Mouse (Mus musculus): Measurements from ENCODE around the gene Trp53inp2. TPM values are rescaled to one million over a fixed set of nuclear protein-coding genes. Genes with fewer than 3 reads are reported as not detected.
A peak's percentile ranks its signal among the peaks of the same experiment; 100 is the strongest.

Trp53inp2 gene
- polyA plus RNA-seq, 1 experiment from 2014 or later: 136 TPM

DNA sequence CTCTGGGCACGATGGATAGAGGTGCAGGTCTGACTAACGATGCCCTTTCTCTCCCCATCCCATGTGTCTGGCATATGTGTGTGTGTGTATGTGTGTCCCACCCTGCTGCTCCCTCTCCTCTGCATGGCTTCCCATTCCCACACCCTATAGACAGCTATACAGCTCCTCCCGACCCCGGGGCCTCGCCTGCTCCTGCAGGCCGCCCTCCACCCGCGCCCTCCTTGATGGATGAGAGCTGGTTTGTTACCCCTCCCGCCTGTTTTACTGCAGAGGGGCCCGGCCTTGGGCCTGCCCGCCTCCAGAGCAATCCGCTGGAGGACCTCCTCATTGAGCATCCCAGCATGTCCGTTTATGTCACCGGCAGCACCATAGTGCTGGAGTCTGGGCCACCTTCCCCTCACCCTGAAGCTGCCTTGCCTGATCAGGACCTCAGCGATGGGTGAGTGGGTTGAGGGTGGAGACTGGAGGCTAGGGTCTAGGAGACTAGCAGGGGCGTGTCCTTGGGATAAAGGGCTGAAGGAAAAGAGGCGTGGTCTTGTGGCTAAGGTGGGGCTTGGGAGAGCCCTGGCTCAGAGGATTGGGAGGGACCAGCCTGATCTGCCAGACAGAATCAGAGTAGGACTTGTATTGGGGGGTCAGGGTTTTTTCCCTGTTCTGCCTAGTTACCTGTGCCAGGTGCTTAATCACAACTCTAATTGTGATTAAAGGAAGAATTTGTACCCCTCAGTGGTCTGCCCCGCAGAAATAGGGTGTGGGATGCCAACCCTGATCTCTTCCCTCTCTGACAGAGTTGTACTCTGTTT is 5.1 kb downstream of the Trp53inp2 start:
- Histone ChIP-seq H3K4me2 (peak overlapping the region; percentile 88), H3K9me3 (no peaks in the 10 kb centered on the region), H3K36me3 (peaks cover 56% of the 10 kb centered on the region), H3K27me3 (no peaks in the 10 kb centered on the region), H3K4me3 (peak overlapping the region; percentile 13; the same call in 1 of the 2 replicates), H3K9ac (peak overlapping the region; percentile 63), H3K4me1 (replicated peaks) (peaks cover 52% of the 10 kb centered on the region), H3K27ac (replicated peaks) (peak overlapping the region; percentile 54)
- WGBS: 21% methylated on average over 18 of the region's 18 CpGs
- ATAC-seq (ENCODE audit: low read depth): no peak

DNA sequence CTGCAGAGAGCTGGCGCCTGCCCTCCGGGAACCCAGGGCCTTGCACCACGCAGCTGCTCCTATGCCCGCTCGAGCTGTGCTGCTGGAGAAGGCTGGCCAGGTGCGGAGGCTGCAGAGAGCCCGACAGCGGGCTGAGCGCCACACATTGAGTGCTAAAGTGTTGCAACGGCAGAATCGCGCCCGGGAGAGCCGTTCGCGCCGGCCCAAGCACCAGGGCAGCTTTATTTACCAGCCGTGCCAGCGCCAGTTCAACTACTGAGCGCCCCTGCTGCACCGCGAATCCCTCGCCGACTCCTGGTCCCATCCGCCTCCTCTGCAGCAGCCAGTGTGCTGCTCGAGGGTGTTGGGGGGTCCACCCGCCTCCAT is 5.7 kb downstream of the Trp53inp2 start:
- Histone ChIP-seq H3K4me2 (peak overlapping the region; percentile 88), H3K9me3 (no peaks in the 10 kb centered on the region), H3K27ac (replicated peaks) (peak overlapping the region; percentile 49), H3K36me3 (peaks cover 62% of the 10 kb centered on the region), H3K4me3 (no peak overlapping the region), H3K4me1 (replicated peaks) (peaks cover 50% of the 10 kb centered on the region), H3K27me3 (no peaks in the 10 kb centered on the region), H3K9ac (peak overlapping the region; percentile 63)
- 10% methylated on average over 27 of the region's 27 CpGs for WGBS
- ATAC-seq (ENCODE audit: low read depth): no peak

DNA sequence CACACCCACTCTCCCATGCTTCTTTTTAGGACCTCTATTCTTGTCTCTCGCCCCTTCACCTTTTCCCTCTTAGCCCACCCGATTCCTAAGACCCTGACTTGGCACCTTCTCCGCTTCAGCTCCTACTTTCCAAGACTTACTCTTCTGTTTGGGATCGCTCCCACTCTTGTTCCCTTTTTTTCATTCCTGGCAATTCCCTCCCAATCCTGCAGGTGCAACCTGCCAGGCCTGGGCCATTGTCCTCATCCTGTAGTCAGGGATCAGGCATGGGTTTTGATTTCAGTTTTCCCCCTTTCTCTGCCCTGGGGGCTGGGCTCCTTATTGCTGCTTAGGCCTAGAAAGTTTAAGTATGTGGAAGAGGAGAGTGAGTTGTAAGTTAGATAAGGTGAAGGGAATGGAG is 6.2 kb downstream of the Trp53inp2 start:
- Histone ChIP-seq H3K9me3 (no peaks in the 10 kb centered on the region), H3K4me2 (no peak overlapping the region), H3K27ac (replicated peaks) (peak overlapping the region; percentile 49; the same call in 1 of the 2 replicates), H3K36me3 (peaks cover 62% of the 10 kb centered on the region), H3K9ac (no peak overlapping the region), H3K27me3 (no peaks in the 10 kb centered on the region), H3K4me3 (no peak overlapping the region), H3K4me1 (replicated peaks) (peaks cover 50% of the 10 kb centered on the region)
- 63% methylated on average over 4 of the region's 4 CpGs for WGBS
- no peak for ATAC-seq (ENCODE audit: low read depth)

DNA sequence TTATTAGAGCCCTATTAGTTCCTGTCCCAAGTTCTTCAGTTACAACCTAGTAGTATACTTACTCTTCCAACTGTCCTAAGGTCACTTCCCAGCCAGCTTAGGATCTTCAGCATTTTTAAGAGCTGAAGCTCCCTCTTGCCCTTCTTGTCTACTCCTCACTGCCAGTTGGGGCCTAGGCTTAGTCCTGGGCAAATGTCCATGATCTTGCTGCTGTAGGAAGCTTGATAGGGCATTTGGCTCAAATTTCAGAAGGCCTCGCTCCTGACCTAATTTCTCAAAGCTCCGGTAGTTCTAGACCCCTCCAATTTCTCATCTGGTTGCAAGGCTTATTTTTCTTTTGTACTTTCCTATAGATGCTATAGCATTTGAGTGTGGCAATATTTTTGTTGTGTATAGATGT is 7.7 kb downstream of the Trp53inp2 start:
- Histone ChIP-seq H3K4me1 (replicated peaks) (peaks cover 37% of the 10 kb centered on the region), H3K9me3 (no peaks in the 10 kb centered on the region), H3K4me2 (no peak overlapping the region), H3K36me3 (peaks cover 62% of the 10 kb centered on the region), H3K27me3 (no peaks in the 10 kb centered on the region), H3K4me3 (no peak overlapping the region), H3K27ac (replicated peaks) (no peak overlapping the region), H3K9ac (no peak overlapping the region)
- ATAC-seq (ENCODE audit: low read depth): no peak
- 94% methylated on average over 2 of the region's 2 CpGs for WGBS

DNA sequence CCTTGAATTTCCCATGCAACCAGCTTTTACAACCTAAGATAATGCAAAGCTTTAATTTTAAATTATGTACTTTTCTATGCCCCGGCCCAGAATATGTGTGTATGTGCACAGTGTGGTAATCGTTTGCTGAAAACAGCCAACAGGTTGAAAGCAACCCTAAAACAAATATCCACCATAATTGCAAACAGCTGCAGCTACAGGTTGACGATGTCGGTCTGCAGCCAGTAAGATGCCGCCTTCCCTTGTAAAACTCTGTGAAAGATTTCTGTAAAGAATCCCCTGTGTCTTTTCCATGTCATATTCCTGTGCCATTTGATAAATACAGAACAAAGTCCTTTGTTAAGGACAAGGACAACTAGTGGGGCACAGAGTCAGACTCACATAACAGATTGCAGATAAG is 13.7 kb downstream of the Trp53inp2 start:
- Histone ChIP-seq H3K9me3 (no peaks in the 10 kb centered on the region), H3K27ac (replicated peaks) (no peak overlapping the region), H3K4me1 (replicated peaks) (no peaks in the 10 kb centered on the region), H3K36me3 (peaks cover 45% of the 10 kb centered on the region), H3K4me3 (no peak overlapping the region), H3K9ac (no peak overlapping the region), H3K4me2 (no peak overlapping the region), H3K27me3 (no peaks in the 10 kb centered on the region)
- 90% methylated on average over 5 of the region's 5 CpGs for WGBS
- no peak for ATAC-seq (ENCODE audit: low read depth)

DNA sequence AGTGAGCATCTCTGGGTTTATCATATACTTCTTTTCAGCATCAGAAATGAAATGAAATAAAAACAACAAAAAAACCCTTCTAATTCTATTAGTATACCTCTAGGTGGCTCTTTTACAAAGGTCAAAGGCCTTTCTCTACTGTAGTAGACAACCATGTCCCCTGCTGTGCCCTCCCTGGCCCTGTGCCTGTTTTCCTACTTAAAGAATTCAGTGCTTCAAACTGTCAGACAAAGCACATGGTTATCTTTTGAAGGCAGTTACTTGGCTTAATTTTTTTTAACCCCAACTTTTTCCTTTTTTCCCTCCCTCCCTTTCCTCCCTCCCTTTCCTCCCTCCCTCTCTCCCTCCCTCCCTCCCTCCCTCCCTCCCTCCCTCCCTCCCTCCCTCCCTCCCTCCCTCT is 19.4 kb downstream of the Trp53inp2 start:
- Histone ChIP-seq H3K4me3 (no peak overlapping the region), H3K4me1 (replicated peaks) (no peaks in the 10 kb centered on the region), H3K9ac (no peak overlapping the region), H3K4me2 (no peak overlapping the region), H3K27ac (replicated peaks) (no peak overlapping the region), H3K27me3 (no peaks in the 10 kb centered on the region), H3K9me3 (no peaks in the 10 kb centered on the region), H3K36me3 (peaks cover 53% of the 10 kb centered on the region)
- ATAC-seq (ENCODE audit: low read depth): no peak

DNA sequence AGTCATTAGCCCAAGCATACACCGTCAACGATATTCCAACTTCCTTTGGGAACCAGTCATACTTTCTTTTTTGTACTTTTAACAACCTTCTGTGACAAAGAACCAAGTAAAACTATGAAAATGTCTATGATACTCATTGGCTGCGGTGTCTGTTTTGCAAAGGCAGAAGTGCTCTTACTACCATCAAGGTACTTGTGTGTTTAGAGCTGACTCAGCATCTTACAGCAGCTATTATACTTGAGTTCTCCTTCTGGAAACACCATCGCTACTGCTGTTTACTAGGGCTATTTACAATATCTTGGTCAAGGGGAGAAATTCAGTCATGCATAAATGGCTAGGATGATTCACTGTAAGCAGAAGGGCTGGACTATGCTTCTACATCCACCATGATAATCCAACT is 21.1 kb downstream of the Trp53inp2 start:
- Histone ChIP-seq H3K4me3 (no peak overlapping the region), H3K4me2 (no peak overlapping the region), H3K9ac (no peak overlapping the region), H3K9me3 (no peaks in the 10 kb centered on the region), H3K4me1 (replicated peaks) (no peaks in the 10 kb centered on the region), H3K36me3 (peaks cover 60% of the 10 kb centered on the region), H3K27ac (replicated peaks) (no peak overlapping the region), H3K27me3 (no peaks in the 10 kb centered on the region)
- ATAC-seq (ENCODE audit: low read depth): no peak
- 96% methylated on average over 4 of the region's 4 CpGs for WGBS

DNA sequence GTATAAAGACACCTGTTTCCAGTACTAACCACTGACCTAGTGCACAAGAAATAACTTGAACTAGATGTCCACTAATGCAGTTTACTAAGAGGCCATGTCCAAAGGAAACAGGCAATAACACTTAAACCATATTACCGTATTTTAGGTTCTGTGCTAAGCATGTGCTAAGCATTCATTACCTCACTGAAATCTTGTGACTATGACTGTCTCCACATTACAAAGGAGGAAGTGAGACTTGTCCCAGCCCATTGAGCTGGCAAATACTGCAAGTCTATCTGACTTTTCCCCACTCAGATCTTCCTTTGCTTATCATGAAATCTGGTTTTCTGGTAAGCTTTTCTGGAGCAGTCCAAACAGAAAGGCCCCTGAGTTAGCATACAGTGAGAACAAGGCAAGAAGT is 23.8 kb downstream of the Trp53inp2 start:
- ATAC-seq (ENCODE audit: low read depth): no peak
- Histone ChIP-seq H3K27me3 (no peaks in the 10 kb centered on the region), H3K9me3 (no peaks in the 10 kb centered on the region), H3K4me3 (no peak overlapping the region), H3K4me2 (no peak overlapping the region), H3K4me1 (replicated peaks) (no peaks in the 10 kb centered on the region), H3K36me3 (peaks cover 69% of the 10 kb centered on the region), H3K9ac (no peak overlapping the region), H3K27ac (replicated peaks) (no peak overlapping the region)
- WGBS: 89% methylated on average over 1 of the region's 1 CpGs

DNA sequence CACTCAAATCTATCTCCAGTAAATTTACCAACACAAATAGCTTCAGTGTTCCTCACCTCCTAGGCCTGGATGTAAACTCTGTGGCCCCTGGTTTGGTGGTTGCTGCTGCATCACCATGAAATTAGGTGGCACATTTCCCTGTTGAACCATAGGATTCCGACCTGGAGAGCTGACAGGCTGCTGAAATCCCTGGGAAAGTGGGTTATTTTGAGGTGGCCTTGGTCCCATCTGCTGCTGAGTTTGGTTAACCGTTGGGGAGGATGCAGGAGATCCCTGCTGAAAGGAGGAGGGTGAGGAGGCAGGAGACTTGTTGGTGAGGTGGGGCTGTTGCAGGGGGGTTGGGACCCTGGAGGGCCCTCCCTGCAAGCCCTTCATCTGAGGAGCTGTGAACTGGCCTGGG is 40.1 kb downstream of the Trp53inp2 start:
- H3K36me3 ChIP-seq: peaks cover 57% of the 10 kb centered on the region
- no peaks in the 10 kb centered on the region for H3K27me3 ChIP-seq
- no peak overlapping the region for H3K4me3 ChIP-seq
- ATAC-seq (ENCODE audit: low read depth): no peak
- H3K4me1 ChIP-seq (replicated peaks): no peaks in the 10 kb centered on the region
- no peak overlapping the region for H3K9ac ChIP-seq
- 96% methylated on average over 2 of the region's 2 CpGs for WGBS
- no peak overlapping the region for H3K4me2 ChIP-seq
- no peak overlapping the region for H3K27ac ChIP-seq (replicated peaks)
- H3K9me3 ChIP-seq: no peaks in the 10 kb centered on the region

DNA sequence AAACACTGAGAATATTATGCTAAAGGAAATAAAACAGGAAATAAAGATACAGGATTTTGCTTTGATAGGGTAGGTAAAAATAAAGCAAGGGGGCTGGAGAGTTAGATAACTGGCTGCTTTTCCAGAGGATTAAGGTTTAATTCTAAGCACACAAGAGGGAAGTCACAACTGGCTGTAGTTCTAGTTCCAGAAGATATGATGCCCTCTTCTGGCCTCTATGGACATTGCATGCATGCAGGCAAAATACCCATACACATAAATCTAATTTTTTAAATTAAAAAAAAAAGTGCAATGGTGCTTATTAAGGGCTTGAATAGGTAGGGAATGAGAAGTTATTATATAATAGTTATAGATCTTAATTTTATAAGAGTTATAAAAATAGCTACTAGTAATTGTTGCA is 55.6 kb downstream of the Trp53inp2 start:
- H3K4me3 ChIP-seq: no peak overlapping the region
- peaks cover 56% of the 10 kb centered on the region for H3K36me3 ChIP-seq
- H3K9ac ChIP-seq: no peak overlapping the region
- no peaks in the 10 kb centered on the region for H3K27me3 ChIP-seq
- no peak overlapping the region for H3K4me2 ChIP-seq
- no peaks in the 10 kb centered on the region for H3K9me3 ChIP-seq
- no peak overlapping the region for H3K27ac ChIP-seq (replicated peaks)
- H3K4me1 ChIP-seq (replicated peaks): no peaks in the 10 kb centered on the region
- no peak for ATAC-seq (ENCODE audit: low read depth)

MicroRNA genes within 50 kb of the gene (microRNA counts, 519-probe panel; counts per million panel counts)
- not detected for microRNA mmu-miR-695

Small RNA genes lying within 50 kb of the gene (microRNA-seq; reads per million reads assigned to microRNA genes)
- gene Mir695: not detected

Other genes starting within 250 kb of the Trp53inp2 start
- gene Itch, start 247.6 kb upstream of the Trp53inp2 start, polyA plus RNA-seq (2015; fragmentation: Nextera tagmentation; extraction: Ambion mirVana): 47.7 and 48.7 TPM in 2 replicates
- 694 and 754 TPM in 2 replicates for gene Dynlrb1, start 144.5 kb upstream of the Trp53inp2 start, polyA plus RNA-seq (2015; fragmentation: Nextera tagmentation; extraction: Ambion mirVana)
- 390 and 452 TPM in 2 replicates for gene Map1lc3a, start 104.8 kb upstream of the Trp53inp2 start, polyA plus RNA-seq (2015; fragmentation: Nextera tagmentation; extraction: Ambion mirVana)
- 51.3 and 55.5 TPM in 2 replicates for gene Pigu, start 23.6 kb upstream of the Trp53inp2 start, polyA plus RNA-seq (2015; fragmentation: Nextera tagmentation; extraction: Ambion mirVana)
- gene Ncoa6, start 92.8 kb downstream of the Trp53inp2 start, polyA plus RNA-seq (2015; fragmentation: Nextera tagmentation; extraction: Ambion mirVana): 22.5 and 22.8 TPM in 2 replicates
- 28.3 and 29.8 TPM in 2 replicates for gene Acss2, start 136.9 kb downstream of the Trp53inp2 start, polyA plus RNA-seq (2015; fragmentation: Nextera tagmentation; extraction: Ambion mirVana)
- 69.9 and 79.2 TPM in 2 replicates for gene Ggt7, start 137.2 kb downstream of the Trp53inp2 start, polyA plus RNA-seq (2015; fragmentation: Nextera tagmentation; extraction: Ambion mirVana)
- gene Gss, start 211.8 kb downstream of the Trp53inp2 start, polyA plus RNA-seq (2015; fragmentation: Nextera tagmentation; extraction: Ambion mirVana): 15.4 and 15.8 TPM in 2 replicates
- 0.50 and 0.90 TPM in 2 replicates for gene Myh7b, start 230.2 kb downstream of the Trp53inp2 start, polyA plus RNA-seq (2015; fragmentation: Nextera tagmentation; extraction: Ambion mirVana)